Mouse (Mus musculus) heart, postnatal 0 days (tissue): ENCODE results near the gene AC109138.7.

Source experiments
- CTCF ChIP-seq: IDR thresholded peaks from 2 replicates; pipeline ENCODE4 v1.5.1; 2016; ENCODE audit warnings: antibody characterized with exemption, control low read depth, low read depth
- EP300 ChIP-seq: IDR thresholded peaks from 2 replicates; pipeline ENCODE4 v1.6.1; 2016; ENCODE audit warnings: antibody characterized with exemption, low read depth

- TF ChIP-seq CTCF (no peak), EP300 (no peak)
Observed at GRCm38 (mm10) chr19:4215451-4215840, 1.3 kb downstream of the AC109138.7 start.
